Mouse (Mus musculus) heart, postnatal 25 days (tissue): ENCODE data around the gene Mapk10. TPM values are rescaled to one million over a fixed set of nuclear protein-coding genes. Genes with fewer than 3 reads are reported as not detected.

Source experiments
- DNase-seq: peaks from one replicate; pipeline ENCODE4 v3.0.0; 2022; ENCODE audit warnings: low spot score
- intact Hi-C: fragments of 180-260 bp; cut with DNase I; formaldehyde crosslinking; loops from one replicate; pipeline ENCODE4 v1.15.1; 2025
- total RNA-seq, 2 experiments: library from RNA; stranded (reverse); gene quantifications; 2 replicates each; pipeline ENCODE4 v1.2.3; 2021

The Mapk10 gene
- total RNA-seq, 2 experiments from 2014 or later: 34.5 to 39.5 TPM

GRCm38 (mm10) chr5:103072200-103072825 lies 138.8 kb downstream of the Mapk10 start:
- DNase-seq: no peak
- intact Hi-C loops: no loop called here

- intact Hi-C loops: no loop called here
- no peak for DNase-seq
Measured at GRCm38 (mm10) chr5:103071006-103071612, 140.0 kb downstream of the Mapk10 start.

- DNase-seq: no peak
- intact Hi-C loops: no loop called here
Measured at GRCm38 (mm10) chr5:103050319-103050916, 160.7 kb downstream of the Mapk10 start.

- intact Hi-C loops: no loop called here
- no peak for DNase-seq
Measured at GRCm38 (mm10) chr5:103048011-103048410, 163.1 kb downstream of the Mapk10 start.

- intact Hi-C loops: no loop called here
- no peak for DNase-seq
Measured at GRCm38 (mm10) chr5:103037752-103038151, 173.4 kb downstream of the Mapk10 start.

DNA sequence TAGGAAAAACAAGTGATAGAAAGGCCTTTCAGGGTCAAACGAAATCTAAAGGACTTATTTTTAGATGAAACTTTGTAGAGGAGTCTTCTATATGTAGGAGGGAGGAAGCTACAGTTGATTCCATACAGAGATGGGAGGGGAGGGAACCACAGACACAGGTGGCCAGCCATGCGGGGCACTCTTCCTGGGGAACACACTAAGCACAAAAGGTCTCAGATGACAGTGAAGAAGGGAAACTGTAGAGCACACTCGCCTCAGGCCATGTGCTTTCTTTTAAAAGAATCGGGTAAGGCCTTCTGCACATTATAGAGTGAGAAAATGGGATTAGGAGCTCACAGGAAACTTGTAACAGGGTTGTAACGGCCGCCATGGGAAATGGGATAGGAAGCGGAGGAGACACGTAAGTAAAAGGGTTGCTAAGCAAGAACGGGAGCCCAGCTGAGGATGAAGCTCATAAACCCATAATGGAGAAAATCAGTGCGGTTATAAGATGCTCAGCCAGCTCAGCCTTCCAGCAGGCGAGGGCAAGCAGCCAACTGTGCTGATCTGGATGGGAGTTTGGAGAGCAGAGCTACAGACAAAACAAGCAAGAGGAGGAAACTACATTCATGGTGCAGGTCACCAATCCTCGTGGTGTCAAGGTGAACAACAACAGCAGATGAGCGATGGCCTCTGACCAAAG lies 182.1 kb downstream of the Mapk10 start:
- DNase-seq: no peak
- intact Hi-C loops: no loop called here

DNA sequence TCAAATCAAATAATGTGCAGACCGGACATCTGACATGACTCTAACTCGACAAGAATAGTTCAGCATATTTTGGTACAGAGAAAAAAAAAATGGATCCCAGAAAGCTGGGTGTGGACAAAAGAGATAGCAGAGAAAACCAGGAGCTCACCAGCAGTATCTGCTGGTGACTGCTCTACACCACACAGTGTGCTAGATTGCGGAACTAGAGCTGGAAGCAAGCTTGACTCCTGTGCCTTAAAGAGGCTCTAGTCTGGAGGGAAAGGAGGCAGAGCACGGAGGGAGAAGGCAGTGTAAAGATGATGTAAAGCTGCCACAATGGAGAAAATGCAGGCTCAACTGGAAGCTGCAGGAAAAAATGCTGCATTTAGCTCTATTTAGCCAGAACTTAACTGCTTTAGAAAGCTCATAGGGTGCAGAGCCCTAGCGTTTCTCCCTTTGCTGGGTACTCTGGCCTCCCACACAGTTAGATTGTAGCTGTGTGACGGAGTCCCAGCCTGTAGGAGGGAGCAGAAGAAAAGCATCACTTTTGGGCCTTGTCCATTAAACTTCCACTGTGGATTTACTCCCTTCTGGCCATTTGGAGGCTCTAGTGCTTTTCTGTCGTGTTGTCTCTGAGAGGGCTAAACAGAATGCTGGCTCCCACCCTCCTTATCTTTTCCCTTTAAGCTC lies 188.5 kb downstream of the Mapk10 start:
- intact Hi-C loops: no loop called here
- no peak for DNase-seq

DNA sequence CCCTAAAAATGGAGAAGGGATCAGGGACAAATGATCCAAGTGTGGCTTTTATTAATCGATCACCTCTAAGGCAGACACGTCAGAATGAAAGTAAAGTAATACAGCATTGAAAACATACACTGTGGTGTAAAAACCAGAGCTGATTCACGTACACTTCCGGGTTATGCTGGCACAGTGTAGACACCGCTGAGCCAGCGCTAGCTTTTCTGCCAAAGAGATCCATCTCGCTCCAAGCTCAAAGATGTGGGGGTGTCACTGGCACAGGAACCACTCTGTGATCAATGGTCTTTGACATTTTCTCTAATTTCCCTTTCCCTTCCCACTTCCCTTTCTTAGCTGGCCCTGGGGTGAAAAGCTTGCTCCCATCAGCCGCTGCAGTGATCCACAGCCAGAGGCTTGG lies 189.7 kb downstream of the Mapk10 start:
- intact Hi-C loops: no loop called here
- no peak for DNase-seq

DNA sequence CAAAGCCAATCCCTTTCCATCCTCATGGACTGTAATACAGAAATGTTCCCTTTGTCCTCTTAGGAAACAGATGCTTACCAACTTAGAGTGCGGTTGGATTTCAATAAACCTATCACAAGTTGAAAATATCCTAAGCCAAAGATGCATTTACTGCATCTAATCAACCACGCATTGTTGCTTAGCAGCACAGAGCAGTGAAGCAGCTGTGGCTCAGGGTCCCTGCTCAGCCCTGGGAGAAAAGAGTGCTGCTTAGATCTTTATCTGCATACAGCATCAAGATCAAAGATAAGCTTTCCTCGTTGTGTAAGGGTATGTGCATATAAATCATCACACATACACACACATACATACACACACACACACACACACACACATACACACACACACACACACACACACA lies 190.2 kb downstream of the Mapk10 start:
- no peak for DNase-seq
- intact Hi-C loops: no loop called here

GRCm38 (mm10) chr5:103020127-103020526 lies 191.0 kb downstream of the Mapk10 start:
- no peak for DNase-seq
- intact Hi-C loops: no loop called here

- intact Hi-C loops: no loop called here
- DNase-seq: no peak
Measured at GRCm38 (mm10) chr5:103017637-103018036, 193.5 kb downstream of the Mapk10 start.

DNA sequence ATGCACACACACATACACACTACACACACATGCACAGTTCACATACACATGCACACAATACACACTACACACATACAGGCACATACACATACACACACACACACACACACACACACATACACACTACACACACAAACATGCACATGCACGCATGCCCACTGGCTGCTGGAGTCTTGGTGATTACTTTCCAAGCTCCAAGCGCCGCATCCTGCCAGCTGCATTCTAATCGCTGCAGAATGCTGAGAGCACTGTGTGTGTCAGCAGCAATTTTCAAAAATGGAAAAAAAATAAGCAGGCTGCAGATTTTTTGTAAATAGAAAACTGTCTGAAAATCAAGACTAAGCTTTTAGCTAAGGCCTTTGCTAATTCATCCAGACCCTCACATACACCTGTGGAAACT lies 196.8 kb downstream of the Mapk10 start:
- intact Hi-C loops: no loop called here
- no peak for DNase-seq

GRCm38 (mm10) chr5:103008894-103009293 lies 202.2 kb downstream of the Mapk10 start:
- DNase-seq: no peak
- intact Hi-C loops: no loop called here

GRCm38 (mm10) chr5:103002116-103002515 lies 209.0 kb downstream of the Mapk10 start:
- intact Hi-C loops: no loop called here
- no peak for DNase-seq

DNA sequence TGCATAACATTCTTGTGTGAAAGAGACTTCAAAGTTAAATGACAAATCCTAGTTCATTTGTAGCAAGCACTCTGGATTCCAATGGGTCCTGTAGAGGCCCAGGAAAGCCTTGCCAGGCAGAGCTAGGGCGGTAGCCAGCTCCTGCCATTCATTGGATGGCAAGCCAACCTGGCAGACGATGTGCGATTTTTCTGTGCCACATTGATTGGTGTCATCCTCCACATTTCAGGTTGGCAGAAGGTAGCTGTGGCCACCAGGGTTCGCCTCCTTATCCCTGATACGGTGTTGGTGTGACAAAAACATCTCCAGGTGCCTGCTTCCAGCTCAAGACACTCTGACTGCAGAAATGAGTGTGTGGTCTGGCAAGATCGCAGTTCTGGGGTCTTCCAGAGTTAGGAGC lies 210.6 kb downstream of the Mapk10 start:
- DNase-seq: no peak
- intact Hi-C loops: no loop called here

GRCm38 (mm10) chr5:102998524-102998923 lies 212.6 kb downstream of the Mapk10 start:
- intact Hi-C loops: no loop called here
- no peak for DNase-seq

- intact Hi-C loops: no loop called here
- no peak for DNase-seq
Measured at GRCm38 (mm10) chr5:102997907-102998306, 213.2 kb downstream of the Mapk10 start.

- DNase-seq: no peak
- intact Hi-C loops: no loop called here
Measured at GRCm38 (mm10) chr5:102996331-102996730, 214.8 kb downstream of the Mapk10 start.

GRCm38 (mm10) chr5:102995928-102996327 lies 215.2 kb downstream of the Mapk10 start:
- DNase-seq: no peak
- intact Hi-C loops: no loop called here

DNA sequence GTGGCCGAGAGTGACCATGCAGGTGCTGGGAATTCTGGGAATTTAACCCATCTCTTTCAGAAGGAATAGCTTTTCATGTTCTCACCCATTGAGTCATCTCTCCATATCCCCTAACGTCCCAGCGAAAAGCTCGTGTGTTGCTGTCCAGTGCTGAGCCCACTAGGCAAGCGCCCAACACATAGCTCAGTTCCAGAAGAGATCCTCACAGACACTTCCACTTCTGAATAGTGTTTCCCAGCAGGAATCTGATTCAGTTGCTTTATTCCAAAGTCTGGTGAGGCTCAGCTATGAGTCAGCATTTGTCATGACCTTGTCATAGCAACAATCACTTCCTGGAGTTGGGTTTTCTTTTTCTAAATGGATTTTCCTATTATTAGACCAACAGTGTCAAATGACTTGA lies 217.2 kb downstream of the Mapk10 start:
- intact Hi-C loops: no loop called here
- DNase-seq: no peak

- intact Hi-C loops: no loop called here
- no peak for DNase-seq
Measured at GRCm38 (mm10) chr5:102991691-102992090, 219.4 kb downstream of the Mapk10 start.
